Mouse (Mus musculus) embryonic facial prominence, embryonic 14.5 days (tissue): ENCODE measurements around the gene Olfr1322. TPM values are rescaled to one million over a fixed set of nuclear protein-coding genes. Genes with fewer than 3 reads are reported as not detected.

ENCODE experiments used
- ATAC-seq: fragments of 200-750 bp; cut with Nextera tagmentation; 2 replicates; pipeline ENCODE4 v1.8.0; 2017; ENCODE audit warnings: low read depth, moderate number of reproducible peaks, moderate TSS enrichment
- DNase-seq: peaks from one replicate; pipeline ENCODE4 v3.0.0-alpha.2; 2015; ENCODE audit warnings: low spot score
- H3K27ac ChIP-seq: fragments of 300-500 bp; sonication (generic); replicated peaks from 2 replicates; pipeline ENCODE4 v1.5.1; 2014; ENCODE audit warnings: low read depth, mild to moderate bottlenecking, low read length, moderate library complexity
- H3K27me3 ChIP-seq: fragments of 300-500 bp; sonication (generic); replicated peaks from 2 replicates; pipeline ENCODE4 v1.6.1; 2014; ENCODE audit warnings: low read length; ENCODE audit not compliant: control insufficient read depth, insufficient read depth
- H3K36me3 ChIP-seq: fragments of 300-500 bp; sonication (generic); 2 replicates; pipeline ENCODE4 v1.6.1; 2014; ENCODE audit warnings: low read length, mixed read lengths; ENCODE audit not compliant: control insufficient read depth, insufficient read depth
- H3K4me1 ChIP-seq: fragments of 300-500 bp; sonication (generic); 2 replicates; pipeline ENCODE4 v1.6.1; 2014; ENCODE audit warnings: antibody characterized with exemption, low read length; ENCODE audit not compliant: control insufficient read depth, insufficient read depth
- H3K4me2 ChIP-seq: fragments of 300-500 bp; sonication (generic); 2 replicates; pipeline ENCODE4 v1.6.1; 2014; ENCODE audit warnings: low read depth, mild to moderate bottlenecking, low read length, moderate library complexity, mixed read lengths
- H3K4me3 ChIP-seq: fragments of 300-500 bp; sonication (generic); 2 replicates; pipeline ENCODE4 v1.5.1; 2014; ENCODE audit warnings: low read depth, mild to moderate bottlenecking, low read length
- H3K9ac ChIP-seq: fragments of 300-500 bp; sonication (generic); 2 replicates; pipeline ENCODE4 v1.6.1; 2014; ENCODE audit warnings: low read depth, mild to moderate bottlenecking, low read length, moderate library complexity, mixed read lengths
- H3K9me3 ChIP-seq: fragments of 300-500 bp; sonication (generic); 2 replicates; pipeline ENCODE4 v1.6.1; 2016; ENCODE audit warnings: low read length; ENCODE audit not compliant: control insufficient read depth
- WGBS: fragments of 180-500 bp; shearing (Covaris S2); extraction: QIAGEN DNeasy Blood & Tissue Kit; methylation state at CpG from one replicate; pipeline ENCODE4 v1.1.7; 2014; 5-methylcytosine and 5-hydroxymethylcytosine counted together
- polyA plus RNA-seq: library from polyadenylated mRNA; unstranded; fragments of >200 nt; fragmentation: Nextera tagmentation; extraction: Ambion mirVana; gene quantifications from 2 replicates; pipeline ENCODE4 v1.2.1, GENCODE M21; 2014

Olfr1322 gene
- polyA plus RNA-seq: not detected in 2 replicates

- Histone ChIP-seq H3K4me3 (no peak within 1 kb of the TSS), H3K4me2 (no peak within 1 kb of the TSS), H3K36me3 (no peaks in the 10 kb centered on the region), H3K27ac (no peak within 1 kb of the TSS), H3K9ac (no peak within 1 kb of the TSS), H3K9me3 (no peaks in the 10 kb centered on the region), H3K27me3 (no peaks in the 10 kb centered on the region), H3K4me1 (no peaks in the 10 kb centered on the region)
- ATAC-seq (no peak), DNase-seq (no peak)
- WGBS: 87% methylated on average over 2 of the region's 2 CpGs
Measured at GRCm38 (mm10) chrX:49891383-49891782, at the start of gene Olfr1322. Gene Olfr1322, minus strand, starts transcription at chrX:49891483.

DNA sequence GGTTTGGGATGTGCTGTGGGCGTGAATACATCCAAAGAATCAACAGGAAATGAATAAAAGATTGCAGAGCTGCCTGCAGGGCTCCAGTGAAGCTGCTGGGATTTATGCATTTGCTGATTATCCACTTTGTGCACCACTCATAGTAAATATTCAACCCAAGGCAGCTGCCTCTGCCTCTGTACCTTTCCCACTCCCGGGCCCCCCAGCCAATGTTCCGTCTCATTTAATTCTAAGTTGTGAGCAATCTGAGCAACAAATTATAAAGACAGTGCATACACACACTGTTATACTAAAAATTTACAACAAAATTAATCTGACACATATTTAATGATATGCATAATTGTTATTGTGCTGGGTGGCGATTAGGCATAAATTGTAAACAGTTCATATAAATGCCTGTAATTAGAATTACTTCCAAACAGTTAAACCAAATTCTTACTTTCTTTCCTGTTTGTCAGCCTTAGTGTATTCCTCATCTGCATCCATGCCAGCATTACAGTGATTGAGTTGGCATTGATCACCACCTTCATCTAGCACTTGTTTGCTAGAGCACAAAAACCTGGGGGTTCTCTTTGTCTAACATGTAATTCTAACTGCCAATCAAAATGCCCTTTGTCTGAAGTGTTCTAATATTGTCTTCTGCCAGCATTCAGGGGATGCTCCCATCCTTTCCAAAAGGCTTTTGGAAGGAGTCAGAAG is 13.5 kb downstream of the Olfr1322 start:
- DNase-seq (no peak), ATAC-seq (no peak)
- Histone ChIP-seq H3K4me3 (no peak overlapping the region), H3K36me3 (no peaks in the 10 kb centered on the region), H3K27me3 (no peaks in the 10 kb centered on the region), H3K9ac (no peak overlapping the region), H3K4me2 (no peak overlapping the region), H3K9me3 (no peaks in the 10 kb centered on the region), H3K4me1 (no peaks in the 10 kb centered on the region), H3K27ac (no peak overlapping the region)
- WGBS: 82% methylated on average over 4 of the region's 4 CpGs

Other genes with a start within 250 kb of the Olfr1322 start
- gene Olfr1320, start 219.2 kb downstream of the Olfr1322 start, polyA plus RNA-seq: not detected in 2 replicates
- gene Olfr1321, start 156.4 kb downstream of the Olfr1322 start, polyA plus RNA-seq: not detected in 2 replicates
- 7.4 and 11.7 TPM in 2 replicates for gene Igsf1, start 93.7 kb downstream of the Olfr1322 start, polyA plus RNA-seq
- not detected in 2 replicates for gene Olfr1323, start 127.9 kb upstream of the Olfr1322 start, polyA plus RNA-seq